Mouse (Mus musculus): ENCODE results near the gene Ttc37. TPM values are rescaled to one million over a fixed set of nuclear protein-coding genes. Genes with fewer than 3 reads are reported as not detected.

Ttc37 gene
- polyA plus RNA-seq, 1 experiment from 2014 or later: 23.5 TPM

GRCm38 (mm10) chr13:76214928-76215327 is 116.4 kb downstream of the Ttc37 start:
- no peaks in the 10 kb centered on the region for H3K36me3 ChIP-seq (replicated peaks; ENCODE audit: control insufficient read depth, insufficient read depth, low read depth, low read length)
- H3K9me3 ChIP-seq (replicated peaks; ENCODE audit: control insufficient read depth, low read length): no peaks in the 10 kb centered on the region
- no peak overlapping the region for H3K27ac ChIP-seq (replicated peaks; ENCODE audit: low read depth, low read length)
- no peaks in the 10 kb centered on the region for H3K27me3 ChIP-seq (ENCODE audit: control insufficient read depth, insufficient read depth, low read length)
- H3K4me1 ChIP-seq (ENCODE audit: control insufficient read depth, insufficient read depth, low read length): no peaks in the 10 kb centered on the region
- no peak overlapping the region for H3K4me3 ChIP-seq (ENCODE audit: low read depth, low read length)
- no peak overlapping the region for H3K9ac ChIP-seq (replicated peaks; ENCODE audit: low read length)
- H3K4me2 ChIP-seq (ENCODE audit: low read depth, low read length): no peak overlapping the region
- ATAC-seq (replicated peaks; ENCODE audit: insufficient number of reproducible peaks, low FRiP score, low TSS enrichment, low read depth) (no peak), DNase-seq (ENCODE audit: low spot score) (no peak)
- WGBS: 86% methylated on average over 2 of the region's 2 CpGs

- Histone ChIP-seq H3K4me2 (ENCODE audit: low read depth, low read length) (no peak overlapping the region), H3K9ac (replicated peaks; ENCODE audit: low read length) (no peak overlapping the region), H3K36me3 (replicated peaks; ENCODE audit: control insufficient read depth, insufficient read depth, low read depth, low read length) (no peaks in the 10 kb centered on the region), H3K9me3 (replicated peaks; ENCODE audit: control insufficient read depth, low read length) (no peaks in the 10 kb centered on the region), H3K27me3 (ENCODE audit: control insufficient read depth, insufficient read depth, low read length) (no peaks in the 10 kb centered on the region), H3K27ac (replicated peaks; ENCODE audit: low read depth, low read length) (no peak overlapping the region), H3K4me3 (ENCODE audit: low read depth, low read length) (no peak overlapping the region), H3K4me1 (ENCODE audit: control insufficient read depth, insufficient read depth, low read length) (no peaks in the 10 kb centered on the region)
- DNase-seq (ENCODE audit: low spot score) (peak; percentile 43), ATAC-seq (replicated peaks; ENCODE audit: insufficient number of reproducible peaks, low FRiP score, low TSS enrichment, low read depth) (no peak; the same call in 1 of the 2 replicates)
- WGBS: 47% methylated on average over 2 of the region's 2 CpGs
Observed at GRCm38 (mm10) chr13:76215397-76215796, 116.9 kb downstream of the Ttc37 start.

Other genes with a start within 250 kb of the Ttc37 start
- gene Rhobtb3, start 154.8 kb upstream of the Ttc37 start, polyA plus RNA-seq (2014; fragmentation: Nextera tagmentation; extraction: Ambion mirVana): 78.4 and 88.5 TPM in 2 replicates
- 0.66 and 0.67 TPM in 2 replicates for gene Spata9, start 131.6 kb upstream of the Ttc37 start, polyA plus RNA-seq (2014; fragmentation: Nextera tagmentation; extraction: Ambion mirVana)
- 21.9 and 23.4 TPM in 2 replicates for gene Rfesd, start 80.0 kb upstream of the Ttc37 start, polyA plus RNA-seq (2014; fragmentation: Nextera tagmentation; extraction: Ambion mirVana)
- gene Gpr150, start 41.7 kb upstream of the Ttc37 start, polyA plus RNA-seq (2014; fragmentation: Nextera tagmentation; extraction: Ambion mirVana): 0.43 and 0.47 TPM in 2 replicates
- 6.8 and 8.1 TPM in 2 replicates for gene Arsk, start 74 bp upstream of the Ttc37 start, polyA plus RNA-seq (2014; fragmentation: Nextera tagmentation; extraction: Ambion mirVana)
- not detected in 2 replicates for gene Fam81b, start 206.3 kb downstream of the Ttc37 start, polyA plus RNA-seq (2014; fragmentation: Nextera tagmentation; extraction: Ambion mirVana)